Mouse (Mus musculus): Measurements from ENCODE around the gene Gm13278. TPM values are rescaled to one million over a fixed set of nuclear protein-coding genes. Genes with fewer than 3 reads are reported as not detected.
A peak's percentile ranks its signal among the peaks of the same experiment; 100 is the strongest.
"Not testable (repeated sequence)": the region's sequence is repeated elsewhere in the genome, so short reads cannot be mapped to it uniquely, and the experiment has no call there.

The Gm13278 gene
- polyA plus RNA-seq, 1 experiment from 2014 or later: not detected

DNA sequence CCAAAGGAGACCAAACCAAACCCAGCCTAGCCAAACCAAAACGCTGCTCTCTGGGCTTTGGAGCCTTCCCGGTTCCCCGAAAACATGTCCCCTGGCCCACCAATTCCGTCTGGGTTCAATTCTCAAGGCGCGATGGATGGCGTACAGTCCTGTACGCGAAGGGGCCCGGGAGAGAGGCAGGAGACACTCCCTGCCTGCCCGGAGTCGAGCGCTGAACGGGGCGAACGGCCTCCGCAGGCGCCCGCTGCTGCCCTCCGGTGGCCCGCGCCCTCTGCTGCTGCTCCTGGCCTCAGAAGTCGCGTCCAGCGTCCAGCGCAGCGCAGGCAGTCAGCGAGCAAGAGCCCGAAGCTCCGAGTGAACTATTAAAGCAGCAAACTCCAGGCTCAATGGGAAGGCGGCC, 9.0 kb upstream of the Gm13278 start:
- not testable (repeated sequence) for ATAC-seq; H3K36me3 ChIP-seq (ENCODE audit: control insufficient read depth, insufficient read depth, low read length); H3K9me3 ChIP-seq (ENCODE audit: control insufficient read depth, low read length); H3K27ac ChIP-seq (ENCODE audit: low read length); H3K4me1 ChIP-seq (ENCODE audit: control insufficient read depth, insufficient read depth, low read length); H3K27me3 ChIP-seq (replicated peaks; ENCODE audit: control insufficient read depth, insufficient read depth, low read length); H3K9ac ChIP-seq (ENCODE audit: low read depth, low read length)
- peak overlapping the region; percentile 27; the same call in 1 of the 2 replicates for H3K4me3 ChIP-seq (ENCODE audit: low read length)
- H3K4me2 ChIP-seq (ENCODE audit: low read depth, low read length): peak overlapping the region; percentile 33; the same call in 1 of the 2 replicates
- 0% methylated on average over 12 of the region's 31 CpGs for WGBS

DNA sequence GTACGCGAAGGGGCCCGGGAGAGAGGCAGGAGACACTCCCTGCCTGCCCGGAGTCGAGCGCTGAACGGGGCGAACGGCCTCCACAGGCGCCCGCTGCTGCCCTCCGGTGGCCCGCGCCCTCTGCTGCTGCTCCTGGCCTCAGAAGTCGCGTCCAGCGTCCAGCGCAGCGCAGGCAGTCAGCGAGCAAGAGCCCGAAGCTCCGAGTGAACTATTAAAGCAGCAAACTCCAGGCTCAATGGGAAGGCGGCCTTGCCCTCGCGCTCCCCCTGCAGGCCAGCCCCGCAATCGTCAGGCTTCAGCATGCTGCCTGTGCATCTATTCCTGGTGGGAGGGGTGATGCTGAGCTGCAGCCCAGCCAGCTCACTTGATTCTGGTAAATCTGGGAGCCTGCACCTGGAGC, 5.9 kb upstream of the Gm13278 start, which contains the start of gene Gm13276:
Gene Gm13276 (plus strand): TSS at position 301 of the 400 bp plus-strand sequence.
- H3K36me3 ChIP-seq (ENCODE audit: control insufficient read depth, insufficient read depth, low read length); H3K27me3 ChIP-seq (replicated peaks; ENCODE audit: control insufficient read depth, insufficient read depth, low read length); ATAC-seq; H3K9me3 ChIP-seq (ENCODE audit: control insufficient read depth, low read length); H3K9ac ChIP-seq (ENCODE audit: low read depth, low read length); H3K27ac ChIP-seq (ENCODE audit: low read length); H3K4me2 ChIP-seq (ENCODE audit: low read depth, low read length); H3K4me1 ChIP-seq (ENCODE audit: control insufficient read depth, insufficient read depth, low read length); H3K4me3 ChIP-seq (ENCODE audit: low read length): not testable (repeated sequence)
- no CpG with 5 or more reads among the region's 27 CpGs for WGBS

DNA sequence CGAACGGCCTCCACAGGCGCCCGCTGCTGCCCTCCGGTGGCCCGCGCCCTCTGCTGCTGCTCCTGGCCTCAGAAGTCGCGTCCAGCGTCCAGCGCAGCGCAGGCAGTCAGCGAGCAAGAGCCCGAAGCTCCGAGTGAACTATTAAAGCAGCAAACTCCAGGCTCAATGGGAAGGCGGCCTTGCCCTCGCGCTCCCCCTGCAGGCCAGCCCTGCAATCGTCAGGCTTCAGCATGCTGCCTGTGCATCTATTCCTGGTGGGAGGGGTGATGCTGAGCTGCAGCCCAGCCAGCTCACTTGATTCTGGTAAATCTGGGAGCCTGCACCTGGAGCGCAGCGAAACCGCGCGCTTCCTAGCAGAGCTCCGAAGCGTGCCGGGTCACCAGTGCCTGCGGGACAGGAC, 2.9 kb upstream of the Gm13278 start, which contains the start of gene Gm13277:
Gene Gm13277 (plus strand): TSS at position 231 of the 400 bp plus-strand sequence.
- not testable (repeated sequence) for H3K27ac ChIP-seq (ENCODE audit: low read length); H3K4me2 ChIP-seq (ENCODE audit: low read depth, low read length); H3K9me3 ChIP-seq (ENCODE audit: control insufficient read depth, low read length); ATAC-seq; H3K4me3 ChIP-seq (ENCODE audit: low read length); H3K9ac ChIP-seq (ENCODE audit: low read depth, low read length); H3K27me3 ChIP-seq (replicated peaks; ENCODE audit: control insufficient read depth, insufficient read depth, low read length); H3K36me3 ChIP-seq (ENCODE audit: control insufficient read depth, insufficient read depth, low read length); H3K4me1 ChIP-seq (ENCODE audit: control insufficient read depth, insufficient read depth, low read length)
- WGBS: 0% methylated on average over 1 of the region's 28 CpGs

DNA sequence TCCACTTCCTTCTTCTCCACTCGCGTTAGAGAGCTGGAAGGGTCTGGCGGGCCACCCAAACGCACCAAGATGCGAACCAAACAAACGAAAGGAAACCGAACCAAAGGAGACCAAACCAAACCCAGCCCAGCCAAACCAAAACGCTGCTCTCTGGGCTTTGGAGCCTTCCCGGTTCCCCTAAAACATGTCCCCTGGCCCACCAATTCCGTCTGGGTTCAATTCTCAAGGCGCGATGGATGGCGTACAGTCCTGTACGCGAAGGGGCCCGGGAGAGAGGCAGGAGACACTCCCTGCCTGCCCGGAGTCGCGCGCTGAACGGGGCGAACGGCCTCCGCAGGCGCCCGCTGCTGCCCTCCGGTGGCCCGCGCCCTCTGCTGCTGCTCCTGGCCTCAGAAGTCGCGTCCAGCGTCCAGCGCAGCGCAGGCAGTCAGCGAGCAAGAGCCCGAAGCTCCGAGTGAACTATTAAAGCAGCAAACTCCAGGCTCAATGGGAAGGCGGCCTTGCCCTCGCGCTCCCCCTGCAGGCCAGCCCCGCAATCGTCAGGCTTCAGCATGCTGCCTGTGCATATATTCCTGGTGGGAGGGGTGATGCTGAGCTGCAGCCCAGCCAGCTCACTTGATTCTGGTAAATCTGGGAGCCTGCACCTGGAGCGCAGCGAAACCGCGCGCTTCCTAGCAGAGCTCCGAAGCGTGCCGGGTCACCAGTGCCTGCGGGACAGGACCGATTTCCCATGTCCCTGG, 2.8 kb downstream of the Gm13278 start, which contains the start of gene Gm13275:
Gene Gm13275 (plus strand): TSS at position 552 of the 740 bp plus-strand sequence.
- not testable (repeated sequence) for H3K27ac ChIP-seq (ENCODE audit: low read length); ATAC-seq; H3K4me1 ChIP-seq (ENCODE audit: control insufficient read depth, insufficient read depth, low read length); H3K9me3 ChIP-seq (ENCODE audit: control insufficient read depth, low read length); H3K4me2 ChIP-seq (ENCODE audit: low read depth, low read length); H3K36me3 ChIP-seq (ENCODE audit: control insufficient read depth, insufficient read depth, low read length); H3K9ac ChIP-seq (ENCODE audit: low read depth, low read length); H3K4me3 ChIP-seq (ENCODE audit: low read length); H3K27me3 ChIP-seq (replicated peaks; ENCODE audit: control insufficient read depth, insufficient read depth, low read length)
- WGBS: 0% methylated on average over 9 of the region's 52 CpGs

DNA sequence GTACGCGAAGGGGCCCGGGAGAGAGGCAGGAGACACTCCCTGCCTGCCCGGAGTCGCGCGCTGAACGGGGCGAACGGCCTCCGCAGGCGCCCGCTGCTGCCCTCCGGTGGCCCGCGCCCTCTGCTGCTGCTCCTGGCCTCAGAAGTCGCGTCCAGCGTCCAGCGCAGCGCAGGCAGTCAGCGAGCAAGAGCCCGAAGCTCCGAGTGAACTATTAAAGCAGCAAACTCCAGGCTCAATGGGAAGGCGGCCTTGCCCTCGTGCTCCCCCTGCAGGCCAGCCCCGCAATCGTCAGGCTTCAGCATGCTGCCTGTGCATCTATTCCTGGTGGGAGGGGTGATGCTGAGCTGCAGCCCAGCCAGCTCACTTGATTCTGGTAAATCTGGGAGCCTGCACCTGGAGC, 5.7 kb downstream of the Gm13278 start, which contains the start of gene Gm13279:
Gene Gm13279 (plus strand): TSS at position 301 of the 400 bp plus-strand sequence.
- H3K36me3 ChIP-seq (ENCODE audit: control insufficient read depth, insufficient read depth, low read length); ATAC-seq; H3K9ac ChIP-seq (ENCODE audit: low read depth, low read length); H3K9me3 ChIP-seq (ENCODE audit: control insufficient read depth, low read length); H3K27ac ChIP-seq (ENCODE audit: low read length); H3K4me3 ChIP-seq (ENCODE audit: low read length); H3K4me1 ChIP-seq (ENCODE audit: control insufficient read depth, insufficient read depth, low read length); H3K27me3 ChIP-seq (replicated peaks; ENCODE audit: control insufficient read depth, insufficient read depth, low read length); H3K4me2 ChIP-seq (ENCODE audit: low read depth, low read length): not testable (repeated sequence)
- no CpG with 5 or more reads among the region's 28 CpGs for WGBS

DNA sequence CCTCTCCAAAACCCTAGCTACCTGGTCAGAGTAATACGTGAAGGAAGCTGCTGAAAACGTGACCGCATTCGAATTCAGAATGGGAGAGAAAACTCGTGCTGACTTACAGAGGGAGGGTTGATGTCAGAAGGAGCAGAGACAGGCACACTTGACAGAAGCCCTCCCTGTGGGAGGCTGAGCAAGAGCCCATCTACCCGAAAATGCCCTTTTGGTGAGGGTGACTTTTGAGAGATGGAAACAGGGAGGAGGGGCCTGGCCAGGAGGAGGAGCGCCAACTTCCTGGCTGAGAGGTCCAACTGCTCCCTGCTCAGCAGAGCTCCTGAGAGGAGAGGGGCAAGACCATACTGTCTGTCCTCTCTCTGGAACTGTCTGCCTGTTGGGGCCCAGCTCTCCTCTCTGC, 8.0 kb downstream of the Gm13278 start, which contains the start of gene Gm13285:
Gene Gm13285 (plus strand): TSS at position 301 of the 400 bp plus-strand sequence.
- not testable (repeated sequence) for H3K4me3 ChIP-seq (ENCODE audit: low read length); H3K4me1 ChIP-seq (ENCODE audit: control insufficient read depth, insufficient read depth, low read length); H3K9ac ChIP-seq (ENCODE audit: low read depth, low read length); H3K36me3 ChIP-seq (ENCODE audit: control insufficient read depth, insufficient read depth, low read length); ATAC-seq; H3K27ac ChIP-seq (ENCODE audit: low read length); H3K27me3 ChIP-seq (replicated peaks; ENCODE audit: control insufficient read depth, insufficient read depth, low read length); H3K9me3 ChIP-seq (ENCODE audit: control insufficient read depth, low read length); H3K4me2 ChIP-seq (ENCODE audit: low read depth, low read length)
- WGBS: 21% methylated on average over 3 of the region's 7 CpGs

DNA sequence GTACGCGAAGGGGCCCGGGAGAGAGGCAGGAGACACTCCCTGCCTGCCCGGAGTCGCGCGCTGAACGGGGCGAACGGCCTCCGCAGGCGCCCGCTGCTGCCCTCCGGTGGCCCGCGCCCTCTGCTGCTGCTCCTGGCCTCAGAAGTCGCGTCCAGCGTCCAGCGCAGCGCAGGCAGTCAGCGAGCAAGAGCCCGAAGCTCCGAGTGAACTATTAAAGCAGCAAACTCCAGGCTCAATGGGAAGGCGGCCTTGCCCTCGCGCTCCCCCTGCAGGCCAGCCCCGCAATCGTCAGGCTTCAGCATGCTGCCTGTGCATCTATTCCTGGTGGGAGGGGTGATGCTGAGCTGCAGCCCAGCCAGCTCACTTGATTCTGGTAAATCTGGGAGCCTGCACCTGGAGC, 11.6 kb downstream of the Gm13278 start, which contains the start of gene Gm13287:
Gene Gm13287 (plus strand): TSS at position 301 of the 400 bp plus-strand sequence.
- not testable (repeated sequence) for H3K4me2 ChIP-seq (ENCODE audit: low read depth, low read length); H3K27ac ChIP-seq (ENCODE audit: low read length); ATAC-seq; H3K9ac ChIP-seq (ENCODE audit: low read depth, low read length); H3K9me3 ChIP-seq (ENCODE audit: control insufficient read depth, low read length); H3K36me3 ChIP-seq (ENCODE audit: control insufficient read depth, insufficient read depth, low read length); H3K4me3 ChIP-seq (ENCODE audit: low read length); H3K4me1 ChIP-seq (ENCODE audit: control insufficient read depth, insufficient read depth, low read length); H3K27me3 ChIP-seq (replicated peaks; ENCODE audit: control insufficient read depth, insufficient read depth, low read length)
- WGBS: no CpG with 5 or more reads among the region's 29 CpGs

DNA sequence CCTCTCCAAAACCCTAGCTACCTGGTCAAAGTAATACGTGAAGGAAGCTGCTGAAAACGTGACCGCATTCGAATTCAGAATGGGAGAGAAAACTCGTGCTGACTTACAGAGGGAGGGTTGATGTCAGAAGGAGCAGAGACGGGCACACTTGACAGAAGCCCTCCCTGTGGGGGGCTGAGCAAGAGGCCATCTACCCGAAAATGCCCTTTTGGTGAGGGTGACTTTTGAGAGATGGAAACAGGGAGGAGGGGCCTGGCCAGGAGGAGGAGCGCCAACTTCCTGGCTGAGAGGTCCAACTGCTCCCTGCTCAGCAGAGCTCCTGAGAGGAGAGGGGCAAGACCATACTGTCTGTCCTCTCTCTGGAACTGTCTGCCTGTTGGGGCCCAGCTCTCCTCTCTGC, 13.9 kb downstream of the Gm13278 start, which contains the start of gene Gm13288:
Gene Gm13288 (plus strand): TSS at position 301 of the 400 bp plus-strand sequence.
- ATAC-seq; H3K4me2 ChIP-seq (ENCODE audit: low read depth, low read length): not testable (repeated sequence)

DNA sequence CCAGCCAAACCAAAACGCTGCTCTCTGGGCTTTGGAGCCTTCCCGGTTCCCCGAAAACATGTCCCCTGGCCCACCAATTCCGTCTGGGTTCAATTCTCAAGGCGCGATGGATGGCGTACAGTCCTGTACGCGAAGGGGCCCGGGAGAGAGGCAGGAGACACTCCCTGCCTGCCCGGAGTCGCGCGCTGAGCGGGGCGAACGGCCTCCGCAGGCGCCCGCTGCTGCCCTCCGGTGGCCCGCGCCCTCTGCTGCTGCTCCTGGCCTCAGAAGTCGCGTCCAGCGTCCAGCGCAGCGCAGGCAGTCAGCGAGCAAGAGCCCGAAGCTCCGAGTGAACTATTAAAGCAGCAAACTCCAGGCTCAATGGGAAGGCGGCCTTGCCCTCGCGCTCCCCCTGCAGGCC, 14.4 kb downstream of the Gm13278 start:
- H3K4me1 ChIP-seq (ENCODE audit: control insufficient read depth, insufficient read depth, low read length); H3K9me3 ChIP-seq (ENCODE audit: control insufficient read depth, low read length); ATAC-seq; H3K27me3 ChIP-seq (replicated peaks; ENCODE audit: control insufficient read depth, insufficient read depth, low read length); H3K9ac ChIP-seq (ENCODE audit: low read depth, low read length); H3K4me2 ChIP-seq (ENCODE audit: low read depth, low read length); H3K36me3 ChIP-seq (ENCODE audit: control insufficient read depth, insufficient read depth, low read length); H3K27ac ChIP-seq (ENCODE audit: low read length): not testable (repeated sequence)
- H3K4me3 ChIP-seq (ENCODE audit: low read length): peak overlapping the region; percentile 16; the same call in 1 of the 2 replicates
- WGBS: 2% methylated on average over 11 of the region's 34 CpGs

More for the DNA sequence above, 13.9 kb downstream of the Gm13278 start, which contains the start of gene Gm13288:
- not testable (repeated sequence) for H3K27ac ChIP-seq (ENCODE audit: low read length); H3K27me3 ChIP-seq (replicated peaks; ENCODE audit: control insufficient read depth, insufficient read depth, low read length); H3K9me3 ChIP-seq (ENCODE audit: control insufficient read depth, low read length); H3K4me1 ChIP-seq (ENCODE audit: control insufficient read depth, insufficient read depth, low read length); H3K36me3 ChIP-seq (ENCODE audit: control insufficient read depth, insufficient read depth, low read length); H3K9ac ChIP-seq (ENCODE audit: low read depth, low read length)
- peak within 1 kb of the TSS; percentile 16; the same call in 1 of the 2 replicates for H3K4me3 ChIP-seq (ENCODE audit: low read length)
- no CpG with 5 or more reads among the region's 8 CpGs for WGBS
